Mouse (Mus musculus) kidney, adult 18-20 months (tissue): ENCODE measurements around the gene Spin2c.
A peak's percentile ranks its signal among the peaks of the same experiment; 100 is the strongest.

Experiments
- DNase-seq: peaks from one replicate; pipeline ENCODE4 v3.0.0; 2021

The Spin2c gene

GRCm38 (mm10) chrX:153831951-153832561 is at the start of gene Spin2c:
Spin2c (plus strand) TSS chrX:153832225.
- DNase-seq, result peak; percentile 41

GRCm38 (mm10) chrX:153832606-153833005 is 581 bp downstream of the Spin2c start:
- peak; percentile 7 for DNase-seq
